Mouse (Mus musculus) left cerebral cortex, adult 11 months (tissue): ENCODE results near the gene Krtap11-1.

Experiments
- DNase-seq: peaks from one replicate; pipeline ENCODE4 v3.0.0; 2022; ENCODE audit warnings: low spot score

Krtap11-1 gene

DNA sequence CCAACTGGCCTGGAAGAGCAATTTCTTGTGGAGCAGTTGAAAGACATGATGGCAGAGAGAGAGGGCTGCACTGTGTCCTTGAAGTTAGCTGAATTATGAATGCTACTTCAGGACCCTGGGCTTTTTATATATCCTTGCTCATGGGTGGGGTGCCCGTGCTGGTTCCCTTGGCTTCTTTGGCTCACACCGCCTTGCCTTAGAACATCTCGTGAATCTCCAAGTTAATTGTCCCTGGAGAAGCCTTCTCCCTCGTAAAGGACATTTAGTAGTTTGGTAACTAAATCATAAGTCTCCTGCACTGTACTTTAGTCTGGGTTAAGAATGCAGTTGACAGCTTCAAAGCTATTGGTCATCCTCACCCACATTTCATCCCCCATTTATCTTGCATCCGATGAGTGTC lies at the start of gene Krtap11-1:
Gene Krtap11-1, minus strand, starts transcription at position 101 of the 400 bp plus-strand sequence.
- DNase-seq: no peak

DNA sequence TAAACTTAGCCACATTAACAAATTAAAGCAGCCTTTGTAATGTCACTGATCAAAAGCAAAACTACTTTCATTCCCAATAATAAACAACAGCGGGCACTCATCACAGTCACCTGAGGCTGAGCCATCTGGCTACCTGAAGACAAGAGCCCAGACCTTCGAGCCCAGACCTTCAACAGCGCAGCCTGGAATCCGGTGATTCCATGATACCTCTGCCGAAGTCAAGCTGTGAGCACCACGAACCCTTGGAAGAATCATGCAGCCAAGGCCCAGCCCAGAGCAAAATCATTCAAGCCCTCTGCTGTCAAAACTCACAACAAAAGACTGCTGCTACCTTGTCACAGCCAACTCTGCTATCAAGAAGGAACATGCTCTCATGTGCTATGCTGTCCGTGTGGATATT lies 47.2 kb upstream of the Krtap11-1 start:
- no peak for DNase-seq

DNA sequence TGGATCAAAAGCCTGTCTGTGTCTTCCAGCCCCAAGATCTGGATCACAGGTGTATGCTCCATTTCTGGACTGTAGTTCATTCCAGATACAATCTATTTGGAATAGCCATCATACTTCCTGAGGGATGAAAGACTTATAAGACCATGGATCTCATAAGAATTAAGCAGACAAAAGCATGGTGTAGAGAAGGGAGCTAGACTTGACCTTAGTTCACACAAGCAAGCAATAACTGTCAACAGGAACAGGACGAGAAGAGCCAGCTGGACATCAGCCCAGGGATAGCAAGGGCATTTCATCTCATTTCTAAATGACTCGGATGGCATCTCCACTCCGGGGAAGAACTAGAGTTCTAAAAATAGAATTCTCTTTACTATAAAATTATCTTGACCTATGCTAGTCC lies 46.3 kb upstream of the Krtap11-1 start:
- DNase-seq: no peak

DNA sequence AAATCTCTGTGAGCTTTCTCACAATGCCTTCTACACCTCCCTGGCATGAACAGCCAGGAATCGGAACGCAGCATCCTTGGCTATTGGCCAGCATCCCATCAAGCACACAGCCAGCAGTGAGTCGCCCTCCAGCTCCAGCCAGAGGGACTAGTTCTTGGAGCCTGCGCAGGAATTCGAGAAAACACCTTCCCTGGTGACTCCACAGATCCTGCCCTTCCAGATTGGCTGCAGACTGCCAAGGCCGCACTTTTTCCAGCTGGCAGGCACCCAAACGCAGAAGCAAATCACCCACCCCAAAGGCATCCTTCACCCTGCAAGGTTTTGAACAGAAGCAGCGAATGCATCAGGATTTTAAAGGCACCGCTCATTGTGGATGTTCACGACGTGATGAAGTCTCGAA lies 42.7 kb upstream of the Krtap11-1 start:
- no peak for DNase-seq

DNA sequence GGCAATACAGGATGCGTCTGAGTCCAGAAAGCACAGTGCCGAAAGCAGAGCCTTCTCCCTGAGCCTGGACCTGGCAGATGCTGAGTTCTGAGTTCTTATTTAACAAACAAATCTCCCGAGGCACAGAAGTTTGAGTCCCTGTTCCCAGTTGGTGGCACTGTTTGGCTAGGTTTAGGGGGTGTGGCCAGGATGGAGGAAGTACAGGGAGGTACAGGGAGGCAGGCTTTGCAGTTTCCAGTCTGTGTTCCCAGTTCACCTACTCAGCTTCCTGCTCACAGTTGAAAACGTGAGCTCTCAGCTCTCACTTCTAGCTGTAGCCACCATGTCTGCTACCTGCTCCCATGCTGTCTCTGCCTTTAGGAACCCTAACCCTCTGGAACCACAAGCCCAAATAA lies 37.8 kb upstream of the Krtap11-1 start:
- DNase-seq: no peak

DNA sequence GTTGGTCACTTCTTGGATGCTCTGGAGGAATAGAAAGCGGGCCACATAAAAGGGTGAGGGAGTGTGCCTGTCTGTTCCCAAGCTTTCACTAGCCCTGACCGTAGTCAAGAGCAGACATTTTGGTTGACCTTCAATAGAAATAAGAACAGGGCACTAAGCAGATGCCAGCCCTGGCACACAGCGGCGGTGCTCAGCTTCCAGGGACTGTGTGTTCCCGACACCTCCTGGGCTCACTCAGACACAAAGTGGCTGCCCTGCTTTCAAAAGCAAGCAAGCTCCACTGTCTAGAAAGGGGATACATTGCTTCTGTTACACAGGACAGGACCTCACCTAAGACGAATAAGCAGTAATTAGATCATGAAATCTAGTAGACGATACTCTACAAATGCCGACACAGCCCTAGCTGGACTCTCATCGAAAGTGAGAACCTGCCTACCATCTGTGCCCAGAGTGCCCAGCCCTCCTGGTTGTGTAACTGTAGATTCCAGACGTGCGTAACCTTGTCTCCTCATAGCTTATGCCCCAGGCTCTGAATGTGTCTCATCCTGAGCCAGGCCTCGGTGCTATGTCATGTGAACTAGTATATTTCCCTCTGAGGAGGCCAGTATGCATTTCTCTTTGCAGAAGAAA lies 37.3 kb upstream of the Krtap11-1 start:
- no peak for DNase-seq

DNA sequence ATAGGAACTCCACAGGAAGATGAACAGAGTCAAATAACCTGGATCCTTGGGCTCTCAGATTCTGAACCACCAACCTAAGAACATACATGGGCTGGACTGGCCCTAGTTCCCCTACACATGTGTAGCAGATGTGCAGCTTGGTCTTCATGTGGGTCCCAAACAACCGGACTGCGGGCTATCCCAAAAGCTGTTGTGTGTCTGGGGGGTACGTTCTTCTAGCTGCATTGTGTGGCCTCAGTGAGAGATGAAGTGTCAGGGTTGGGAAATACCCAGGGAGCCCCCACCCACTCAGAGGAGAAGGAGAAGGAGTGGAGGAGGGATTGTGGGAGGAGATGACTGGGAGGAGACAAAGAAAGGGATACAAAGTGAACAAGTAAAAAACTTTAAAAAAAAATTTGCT lies 36.0 kb upstream of the Krtap11-1 start:
- no peak for DNase-seq

DNA sequence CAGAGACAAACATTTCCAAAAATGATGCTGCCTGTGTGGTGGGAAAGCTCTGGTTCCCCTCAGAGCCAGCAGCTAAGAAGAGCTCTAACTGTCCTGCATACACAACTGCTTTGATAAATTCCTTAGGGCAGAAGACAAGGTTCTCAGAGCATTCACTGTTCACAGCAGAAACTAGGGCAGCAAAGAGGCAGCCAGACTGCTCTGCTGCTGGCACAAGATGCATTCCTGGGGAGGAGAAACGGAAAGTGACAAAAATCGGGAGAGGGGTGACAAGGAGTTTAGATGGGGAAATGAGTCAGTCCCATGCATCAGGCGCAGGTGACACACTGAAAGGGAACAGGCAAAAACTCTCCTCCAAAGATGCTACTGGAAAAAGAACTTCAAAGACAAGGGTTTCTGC lies 16.2 kb upstream of the Krtap11-1 start:
- DNase-seq: no peak

DNA sequence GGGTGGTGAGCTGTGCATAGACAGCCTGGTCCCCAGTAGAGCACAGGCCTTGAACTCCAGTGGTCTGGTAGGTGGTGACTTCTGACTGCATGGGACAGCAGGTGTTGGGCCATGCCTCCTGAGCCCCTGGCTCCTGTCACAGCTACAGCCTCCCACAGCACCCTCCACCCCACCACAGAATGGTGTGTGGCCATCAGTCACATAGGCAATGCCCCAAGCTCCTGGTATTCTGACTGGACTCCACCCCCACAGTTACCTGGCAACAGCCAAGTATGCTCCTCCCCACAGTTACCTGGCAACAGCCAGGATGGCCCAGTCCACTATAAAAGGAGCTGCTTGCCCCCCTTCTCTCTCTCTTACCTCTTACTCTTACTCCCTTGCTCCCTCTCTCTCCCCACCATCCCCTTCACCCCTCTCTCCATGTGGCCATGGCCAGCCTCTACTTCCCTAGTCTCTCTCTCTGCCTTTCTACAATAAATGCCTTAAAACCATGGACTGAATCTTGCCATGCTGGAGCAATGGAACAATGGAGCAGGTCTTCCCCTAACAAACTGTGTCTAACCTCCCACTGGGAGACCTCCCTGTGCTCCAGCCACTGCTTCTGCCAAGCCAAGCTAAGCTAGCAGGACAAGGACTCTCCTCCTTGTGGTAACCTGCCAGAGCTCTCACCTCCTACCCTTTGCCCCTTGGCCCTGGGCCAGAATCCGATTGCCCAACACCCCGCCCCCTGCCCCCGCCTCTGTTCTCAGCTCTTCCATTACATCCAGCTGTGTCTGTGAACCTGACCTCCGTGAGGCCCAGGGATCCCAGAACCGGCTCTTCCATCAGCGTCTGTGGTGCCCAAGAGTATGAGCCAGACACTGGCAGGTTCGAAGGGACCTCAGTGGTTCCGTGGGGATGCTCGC lies 14.9 kb upstream of the Krtap11-1 start:
- DNase-seq: no peak

DNA sequence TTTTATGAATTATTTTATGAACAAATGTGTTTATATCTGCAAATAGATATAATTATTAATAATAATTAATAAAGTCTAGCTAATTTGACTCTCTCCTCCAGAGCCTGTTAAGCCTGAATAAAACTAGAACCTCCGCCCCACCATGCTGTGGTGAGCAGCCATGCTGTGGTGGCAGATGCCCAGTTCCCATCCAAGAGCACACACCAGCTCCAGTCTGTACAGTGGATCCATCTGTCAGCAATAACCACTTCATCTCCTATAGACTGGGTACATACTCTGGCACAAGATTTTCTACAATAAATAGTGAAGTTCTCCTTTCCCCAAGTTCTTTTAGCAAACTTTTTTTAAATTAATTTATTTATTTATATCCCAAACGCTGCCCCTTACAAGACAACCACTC lies 10.7 kb upstream of the Krtap11-1 start:
- no peak for DNase-seq

DNA sequence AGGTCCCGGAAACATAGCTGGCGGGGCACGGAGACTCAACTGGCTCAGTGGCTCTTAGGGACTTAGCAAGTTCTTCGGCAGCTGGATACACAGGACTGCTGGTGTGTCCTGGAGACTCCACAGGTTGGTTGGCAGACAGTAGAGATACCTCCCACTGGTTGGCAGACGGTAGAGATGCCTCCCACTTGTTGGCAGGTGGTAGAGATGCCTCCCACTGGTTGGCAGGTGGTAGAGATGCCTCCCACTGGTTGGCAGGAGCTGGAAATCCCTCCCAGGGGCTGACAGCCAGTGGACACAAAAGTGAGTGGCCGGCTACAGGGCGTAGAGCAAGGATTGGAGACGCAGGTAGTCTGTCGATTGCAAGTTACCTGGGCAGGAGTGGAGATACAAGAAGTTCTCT lies 467 bp downstream of the Krtap11-1 start:
- peak; percentile 26 for DNase-seq

DNA sequence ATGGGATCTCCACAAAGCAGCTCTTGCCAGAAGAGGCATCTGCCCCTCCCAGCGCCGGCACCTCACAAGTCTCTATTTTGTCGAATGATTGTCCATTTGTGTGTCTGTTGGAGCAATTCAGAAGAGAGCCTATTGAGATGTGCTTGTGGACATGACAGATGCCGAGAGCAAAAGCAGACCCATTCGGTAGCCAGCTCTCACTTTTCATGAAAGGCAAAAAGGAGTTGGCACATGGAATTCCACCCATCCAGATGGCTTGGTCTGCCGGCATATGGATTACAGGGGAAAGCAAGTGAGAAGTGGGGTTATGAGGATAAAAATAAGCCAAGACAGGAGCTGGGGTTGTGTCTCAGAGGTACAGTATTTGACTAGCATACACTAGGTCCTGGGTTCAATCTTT lies 1.8 kb downstream of the Krtap11-1 start:
- DNase-seq: no peak

DNA sequence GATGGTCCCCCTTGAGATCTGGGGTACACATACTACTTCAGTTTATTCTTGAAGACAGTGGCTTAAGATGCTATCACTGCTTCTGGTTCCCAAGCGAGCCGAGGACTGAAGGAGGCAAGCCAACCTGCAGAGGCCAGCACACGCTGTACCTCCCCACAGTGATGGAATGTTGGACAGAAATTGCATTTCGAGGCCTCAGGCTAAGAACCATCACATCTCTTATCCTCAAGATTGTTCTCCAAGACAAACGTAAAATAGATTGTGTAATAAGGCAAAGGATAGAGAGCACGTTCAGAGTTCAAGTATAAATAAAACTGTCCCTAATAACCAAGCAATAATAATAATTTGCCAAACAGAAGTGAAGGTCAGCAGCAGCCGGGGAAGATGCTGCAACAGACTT lies 2.8 kb downstream of the Krtap11-1 start:
- no peak for DNase-seq

DNA sequence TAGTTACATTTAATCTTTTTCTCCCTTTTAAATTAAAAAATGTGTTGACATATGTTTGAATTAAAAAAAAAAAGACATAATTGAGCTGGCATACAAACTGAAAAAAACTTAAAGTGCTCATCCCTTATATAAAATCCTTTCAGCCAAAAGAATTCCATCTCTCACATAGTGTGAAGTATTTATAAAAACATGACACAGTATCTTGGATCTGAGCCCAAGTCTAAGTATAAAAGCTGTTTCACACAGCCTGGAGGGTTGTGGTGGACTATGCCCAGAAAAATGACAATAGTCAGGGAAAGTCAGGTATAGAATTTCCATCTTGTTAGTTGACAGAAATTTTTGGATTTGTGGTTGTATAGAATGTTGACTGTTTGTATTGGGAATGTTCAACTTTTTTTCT lies 20.7 kb downstream of the Krtap11-1 start:
- no peak for DNase-seq

DNA sequence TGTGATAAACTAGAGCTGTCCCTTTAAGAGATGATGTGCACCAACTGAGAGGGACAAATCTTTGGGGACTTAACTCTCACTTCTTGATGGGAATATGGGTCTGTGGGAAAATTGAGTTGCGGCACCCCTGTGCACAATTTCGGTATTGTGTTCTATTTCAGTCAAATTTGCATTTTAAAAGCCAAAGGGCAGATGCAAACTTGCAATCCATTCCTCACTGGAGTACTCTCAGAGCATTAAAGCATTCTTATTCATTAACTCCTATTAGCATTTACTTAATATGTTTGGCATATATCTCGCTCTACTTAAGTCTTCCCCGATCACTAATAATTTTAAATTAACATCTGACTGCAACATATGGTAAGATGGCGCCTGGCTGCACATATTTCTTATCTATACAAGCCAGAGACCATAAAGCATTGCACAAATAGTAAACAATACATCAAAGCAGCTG lies 32.9 kb downstream of the Krtap11-1 start:
- DNase-seq: no peak

DNA sequence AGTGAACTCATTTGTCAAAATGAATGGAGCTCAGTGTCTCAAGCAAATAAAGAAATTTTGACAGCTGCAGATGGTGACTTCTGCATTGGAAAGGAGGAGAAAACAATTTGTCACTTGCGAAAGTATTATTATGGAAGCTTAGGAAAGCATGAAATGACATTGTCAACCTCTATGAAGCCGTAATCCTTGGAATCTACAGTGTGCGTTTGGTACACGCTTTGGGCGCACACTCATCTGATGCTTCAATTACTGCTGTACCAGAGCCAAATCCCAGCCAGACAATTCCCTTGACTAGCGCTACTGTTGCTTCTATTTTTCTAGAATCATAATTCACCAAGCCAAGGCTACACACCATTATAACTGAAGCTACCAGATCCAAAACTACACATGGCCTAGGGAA lies 33.6 kb downstream of the Krtap11-1 start:
- no peak for DNase-seq

DNA sequence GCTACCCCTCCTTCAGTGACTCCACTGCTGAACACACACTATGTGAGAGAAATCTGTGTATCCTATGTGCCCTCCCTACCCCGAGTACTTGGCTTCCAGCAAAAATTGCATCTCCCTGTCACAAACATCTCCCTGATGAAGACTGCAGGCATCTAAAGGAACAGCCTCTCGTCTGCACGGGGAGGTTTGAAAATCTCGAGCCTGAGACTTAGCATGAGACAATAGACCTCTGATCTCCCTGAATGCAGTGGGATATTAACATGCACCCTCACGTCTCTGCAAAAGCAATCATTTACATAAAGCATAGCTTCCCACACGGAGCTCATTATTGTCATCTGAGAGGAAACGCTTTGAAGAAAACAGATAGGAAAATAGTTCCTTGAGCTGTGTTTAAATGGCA lies 40.4 kb downstream of the Krtap11-1 start:
- DNase-seq: no peak

DNA sequence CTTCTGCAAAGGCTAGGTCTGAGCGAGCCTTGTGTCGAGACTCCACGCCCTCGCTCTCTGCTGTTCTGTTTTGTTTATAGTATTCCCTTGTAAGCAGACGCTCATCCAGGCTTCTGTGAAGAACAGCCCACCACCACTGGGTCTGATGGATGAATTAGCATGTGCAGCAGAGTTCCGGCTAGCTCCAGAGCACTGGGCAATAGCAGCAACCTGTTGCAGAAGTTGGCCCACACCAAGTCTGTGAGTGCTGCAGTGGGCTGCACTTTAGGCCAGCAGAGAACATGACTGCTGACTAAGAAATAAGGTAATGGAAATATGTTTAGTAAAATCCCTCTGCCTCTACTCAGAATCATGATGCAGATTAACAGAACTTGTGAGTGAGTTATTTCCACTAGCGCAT lies 41.1 kb downstream of the Krtap11-1 start:
- DNase-seq: no peak

DNA sequence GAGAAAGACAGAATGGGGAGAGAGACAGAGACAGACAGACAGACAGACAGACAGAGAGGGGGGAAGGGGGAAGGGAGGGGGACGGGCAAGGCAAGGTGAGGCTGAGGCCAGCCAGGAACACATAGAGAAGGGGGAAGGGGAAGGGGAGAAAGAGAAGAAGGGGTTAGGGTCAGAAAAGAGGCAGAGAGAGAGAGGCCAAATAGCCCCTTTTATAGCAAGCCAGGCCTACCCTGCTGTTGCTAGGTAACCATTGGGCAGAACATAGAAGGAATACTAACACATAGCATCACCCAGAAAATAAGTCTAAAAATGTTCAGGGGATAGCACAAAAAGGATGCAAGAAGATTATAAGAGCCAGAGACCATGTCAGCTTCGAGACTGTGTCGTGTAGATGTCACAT lies 42.6 kb downstream of the Krtap11-1 start:
- no peak for DNase-seq

DNA sequence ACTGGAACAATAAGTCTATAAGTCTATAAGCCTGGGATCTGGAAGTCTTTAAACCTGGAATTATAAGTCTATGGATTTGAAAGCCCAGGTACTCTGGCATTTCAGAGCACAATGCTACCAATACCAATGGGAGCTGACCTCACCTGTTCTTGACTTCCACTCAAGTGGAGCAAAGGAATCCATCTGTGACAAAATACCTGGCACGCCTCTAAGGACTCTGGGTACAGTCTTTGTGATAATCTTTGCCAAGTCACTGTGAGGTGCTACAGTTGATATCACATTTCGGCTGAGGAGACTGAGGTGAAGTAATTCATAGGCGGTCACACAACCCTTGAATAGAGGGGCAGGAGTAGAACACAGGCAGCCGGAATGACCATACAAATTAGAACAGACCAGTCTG lies 50.0 kb downstream of the Krtap11-1 start:
- DNase-seq: no peak

DNA sequence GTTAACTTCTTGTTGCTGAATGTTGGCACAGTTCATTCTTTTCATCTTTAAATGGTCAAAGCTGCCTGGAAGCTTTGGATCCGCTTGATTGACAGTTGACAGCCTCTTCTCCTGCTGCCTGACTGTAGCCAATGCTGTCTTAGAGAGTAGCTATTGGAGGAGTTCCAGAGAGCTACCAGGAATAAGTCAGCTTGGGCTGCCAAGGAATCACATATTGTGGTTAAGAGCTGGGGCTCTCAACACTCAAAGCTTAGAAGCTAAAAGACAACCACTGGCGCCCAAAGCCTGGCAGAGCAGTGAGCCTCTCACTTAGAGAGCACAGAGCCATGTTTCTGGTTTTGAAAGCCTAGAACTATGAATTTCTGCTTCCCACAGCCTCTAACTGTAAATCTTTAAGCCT lies 50.4 kb downstream of the Krtap11-1 start:
- no peak for DNase-seq
